Mouse (Mus musculus): Measurements from ENCODE around the gene Sema4d. TPM values are rescaled to one million over a fixed set of nuclear protein-coding genes. Genes with fewer than 3 reads are reported as not detected.

Gene Sema4d
- total RNA-seq, 2 experiments from 2014 or later = 6.5 to 18.8 TPM

- ATAC-seq (replicated peaks; ENCODE audit: low FRiP score, poor library complexity, severe bottlenecking) = no peak
Observed at GRCm38 (mm10) chr13:51816559-51817041, 23.1 kb upstream of the Sema4d start.

- no peak for ATAC-seq (replicated peaks; ENCODE audit: low FRiP score, poor library complexity, severe bottlenecking)
Observed at GRCm38 (mm10) chr13:51815865-51816504, 22.4 kb upstream of the Sema4d start.

GRCm38 (mm10) chr13:51814646-51815045, 21.1 kb upstream of the Sema4d start:
- no peak for ATAC-seq (replicated peaks; ENCODE audit: low FRiP score, poor library complexity, severe bottlenecking)

- no peak for ATAC-seq (replicated peaks; ENCODE audit: low FRiP score, poor library complexity, severe bottlenecking)
Observed at GRCm38 (mm10) chr13:51813621-51814615, 20.4 kb upstream of the Sema4d start.

- no peak for ATAC-seq (replicated peaks; ENCODE audit: low FRiP score, poor library complexity, severe bottlenecking)
Observed at GRCm38 (mm10) chr13:51808141-51808540, 14.6 kb upstream of the Sema4d start.

GRCm38 (mm10) chr13:51806220-51806619, 12.7 kb upstream of the Sema4d start:
- no peak for ATAC-seq (replicated peaks; ENCODE audit: low FRiP score, poor library complexity, severe bottlenecking)

- no peak for ATAC-seq (replicated peaks; ENCODE audit: low FRiP score, poor library complexity, severe bottlenecking)
Observed at GRCm38 (mm10) chr13:51805634-51806033, 12.1 kb upstream of the Sema4d start.

- ATAC-seq (replicated peaks; ENCODE audit: low FRiP score, poor library complexity, severe bottlenecking) = no peak
Observed at GRCm38 (mm10) chr13:51800921-51801320, 7.4 kb upstream of the Sema4d start.

GRCm38 (mm10) chr13:51799735-51800522, 6.4 kb upstream of the Sema4d start:
- ATAC-seq (replicated peaks; ENCODE audit: low FRiP score, poor library complexity, severe bottlenecking) = no peak

- no peak for ATAC-seq (replicated peaks; ENCODE audit: low FRiP score, poor library complexity, severe bottlenecking)
Observed at GRCm38 (mm10) chr13:51797899-51798746, 4.6 kb upstream of the Sema4d start.

GRCm38 (mm10) chr13:51793948-51794347, 401 bp upstream of the Sema4d start:
- no peak for ATAC-seq (replicated peaks; ENCODE audit: low FRiP score, poor library complexity, severe bottlenecking)

- ATAC-seq (replicated peaks; ENCODE audit: low FRiP score, poor library complexity, severe bottlenecking) = no peak
Observed at GRCm38 (mm10) chr13:51792729-51793424, 670 bp downstream of the Sema4d start.

- 0 out of 2 replicates have a peak, but pooled peaks have one; percentile 14 for ATAC-seq (replicated peaks; ENCODE audit: low FRiP score, poor library complexity, severe bottlenecking)
Observed at GRCm38 (mm10) chr13:51792135-51792573, 1.4 kb downstream of the Sema4d start.

GRCm38 (mm10) chr13:51791604-51792003, 1.9 kb downstream of the Sema4d start:
- no peak for ATAC-seq (replicated peaks; ENCODE audit: low FRiP score, poor library complexity, severe bottlenecking)

GRCm38 (mm10) chr13:51790793-51791192, 2.8 kb downstream of the Sema4d start:
- ATAC-seq (replicated peaks; ENCODE audit: low FRiP score, poor library complexity, severe bottlenecking) = no peak

GRCm38 (mm10) chr13:51787858-51788257, 5.7 kb downstream of the Sema4d start:
- ATAC-seq (replicated peaks; ENCODE audit: low FRiP score, poor library complexity, severe bottlenecking) = no peak

GRCm38 (mm10) chr13:51786616-51787015, 6.9 kb downstream of the Sema4d start:
- no peak for ATAC-seq (replicated peaks; ENCODE audit: low FRiP score, poor library complexity, severe bottlenecking)

GRCm38 (mm10) chr13:51784476-51784875, 9.1 kb downstream of the Sema4d start:
- ATAC-seq (replicated peaks; ENCODE audit: low FRiP score, poor library complexity, severe bottlenecking) = no peak

All from erythroblast, adult 5-6 weeks (primary cell).